Mouse (Mus musculus) layer of hippocampus, adult 9-11 months (tissue): ENCODE data around the gene Vmn2r113.
"Not testable (repeated sequence)": the region's sequence is repeated elsewhere in the genome, so short reads cannot be mapped to it uniquely, and the experiment has no call there.

Experiments
- DNase-seq: peaks from one replicate; pipeline ENCODE4 v3.0.0; 2022

Gene Vmn2r113

DNA sequence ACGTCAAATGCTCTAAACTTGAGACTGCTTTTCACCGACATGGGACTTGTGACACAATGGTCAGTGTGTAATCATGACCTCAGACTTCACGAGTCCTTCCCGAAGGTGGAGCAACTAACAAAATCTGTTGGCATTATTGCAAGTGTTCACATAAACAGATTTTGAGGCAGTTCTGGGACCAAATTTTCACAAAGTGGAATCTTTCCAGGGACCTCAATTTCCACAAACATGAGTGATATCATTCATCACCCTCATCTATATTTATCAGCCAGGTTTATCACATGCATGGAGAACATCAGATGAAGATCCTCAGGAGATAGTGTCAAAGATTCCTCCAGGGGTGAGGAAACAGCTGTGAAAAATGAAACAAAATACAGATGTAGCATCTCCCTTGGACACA, at the start of gene Vmn2r113:
TSS of gene Vmn2r113 (plus strand) at position 301 of the 400 bp plus-strand sequence.
- DNase-seq: not testable (repeated sequence)
